Mouse (Mus musculus) liver, postnatal 0 days (tissue): Measurements from ENCODE around the gene Clpp. TPM values are rescaled to one million over a fixed set of nuclear protein-coding genes. Genes with fewer than 3 reads are reported as not detected.

ENCODE experiments used
- ATAC-seq: fragments of 200-750 bp; cut with Nextera tagmentation; 2 replicates; pipeline ENCODE4 v1.8.0; 2017; ENCODE audit warnings: mild to moderate bottlenecking, moderate library complexity
- DNase-seq: peaks from one replicate; pipeline ENCODE4 v3.0.0-alpha.2; 2016
- H3K27ac ChIP-seq: fragments of 300-500 bp; sonication (generic); 2 replicates; pipeline ENCODE4 v1.5.1; 2014; ENCODE audit warnings: antibody characterized with exemption, moderate library complexity, mild to moderate bottlenecking, low read depth
- H3K27me3 ChIP-seq: fragments of 300-500 bp; sonication (generic); 2 replicates; pipeline ENCODE4 v1.6.1; 2014; ENCODE audit warnings: low read length, control low read depth, mixed read lengths; ENCODE audit not compliant: insufficient read depth
- H3K36me3 ChIP-seq: fragments of 300-500 bp; sonication (generic); replicated peaks from 2 replicates; pipeline ENCODE4 v1.6.1; 2014; ENCODE audit warnings: mild to moderate bottlenecking, control low read depth, low read length, moderate library complexity, mixed read lengths; ENCODE audit not compliant: insufficient read depth
- H3K4me1 ChIP-seq: fragments of 300-500 bp; sonication (generic); 2 replicates; pipeline ENCODE4 v1.6.1; 2014; ENCODE audit warnings: antibody characterized with exemption, mild to moderate bottlenecking, control low read depth; ENCODE audit not compliant: insufficient read depth
- H3K4me2 ChIP-seq: fragments of 300-500 bp; sonication (generic); 2 replicates; pipeline ENCODE4 v1.6.1; 2014; ENCODE audit warnings: low read depth, mild to moderate bottlenecking, low read length, moderate library complexity, mixed read lengths
- H3K4me3 ChIP-seq: fragments of 300-500 bp; sonication (generic); 2 replicates; pipeline ENCODE4 v1.5.1; 2014; ENCODE audit warnings: low read depth, low read length
- H3K9ac ChIP-seq: fragments of 300-500 bp; sonication (generic); replicated peaks from 2 replicates; pipeline ENCODE4 v1.6.1; 2014; ENCODE audit warnings: mild to moderate bottlenecking, moderate library complexity
- H3K9me3 ChIP-seq: fragments of 300-500 bp; sonication (generic); 2 replicates; pipeline ENCODE4 v1.6.1; 2016; ENCODE audit warnings: mild to moderate bottlenecking, control low read depth, low read length, mixed read lengths
- CTCF ChIP-seq: sonication (generic); IDR thresholded peaks from 2 replicates; pipeline ENCODE4 v1.5.1; 2016; ENCODE audit warnings: antibody characterized with exemption, low read depth
- EP300 ChIP-seq: IDR thresholded peaks from 2 replicates; pipeline ENCODE4 v1.6.1; 2016; ENCODE audit warnings: antibody characterized with exemption, low read depth, mild to moderate bottlenecking
- WGBS: fragments of 180-500 bp; shearing (Covaris S2); extraction: QIAGEN DNeasy Blood & Tissue Kit; methylation state at CpG from one replicate; pipeline ENCODE4 v1.1.7; 2014; ENCODE audit not compliant: insufficient replicate concordance; 5-methylcytosine and 5-hydroxymethylcytosine counted together
- polyA plus RNA-seq: library from polyadenylated mRNA; unstranded; fragments of >200 nt; fragmentation: Nextera tagmentation; extraction: Ambion mirVana; gene quantifications from 2 replicates; pipeline ENCODE4 v1.2.1, GENCODE M21; 2015

Clpp gene
- polyA plus RNA-seq, 1 experiment from 2014 or later: 68.2 TPM

DNA sequence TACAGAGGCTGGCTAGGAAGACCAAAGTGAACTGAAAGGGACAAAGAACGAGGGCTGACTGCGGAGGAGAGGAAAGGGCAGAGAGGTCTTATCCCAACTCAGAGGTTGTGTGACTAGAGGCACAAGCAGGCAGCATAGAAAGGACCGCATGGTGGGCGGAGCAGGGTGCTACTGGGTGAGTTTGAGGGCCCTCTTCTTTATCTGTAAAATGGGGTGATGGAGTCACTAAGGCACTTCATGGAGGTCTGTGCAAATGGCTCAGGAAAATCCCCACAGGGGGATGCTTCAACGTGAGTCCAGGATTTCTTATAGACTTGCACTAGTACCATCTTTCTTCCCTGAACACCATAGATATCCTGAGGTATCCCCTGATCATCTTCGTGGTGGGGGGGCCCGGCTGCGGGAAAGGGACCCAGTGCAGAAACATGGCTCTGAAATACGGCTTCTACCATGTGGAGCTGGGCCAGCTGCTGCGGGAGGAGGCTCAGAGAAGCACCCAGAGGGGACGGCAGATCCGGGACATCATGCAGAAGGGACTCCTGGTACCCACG, 22.2 kb downstream of the Clpp start:
- peaks cover 19% of the 10 kb centered on the region for H3K4me1 ChIP-seq
- TF ChIP-seq EP300 (no peak), CTCF (no peak)
- peaks cover 22% of the 10 kb centered on the region for H3K36me3 ChIP-seq
- H3K9ac ChIP-seq: peak overlapping the region; percentile 69
- WGBS: 71% methylated on average over 13 of the region's 13 CpGs
- peak overlapping the region; percentile 68 for H3K4me3 ChIP-seq
- ATAC-seq: no peak
- peak overlapping the region; percentile 99 for H3K4me2 ChIP-seq
- peak overlapping the region; percentile 64 for H3K27ac ChIP-seq
- no peaks in the 10 kb centered on the region for H3K27me3 ChIP-seq
- H3K9me3 ChIP-seq: no peaks in the 10 kb centered on the region
- no peak for DNase-seq

DNA sequence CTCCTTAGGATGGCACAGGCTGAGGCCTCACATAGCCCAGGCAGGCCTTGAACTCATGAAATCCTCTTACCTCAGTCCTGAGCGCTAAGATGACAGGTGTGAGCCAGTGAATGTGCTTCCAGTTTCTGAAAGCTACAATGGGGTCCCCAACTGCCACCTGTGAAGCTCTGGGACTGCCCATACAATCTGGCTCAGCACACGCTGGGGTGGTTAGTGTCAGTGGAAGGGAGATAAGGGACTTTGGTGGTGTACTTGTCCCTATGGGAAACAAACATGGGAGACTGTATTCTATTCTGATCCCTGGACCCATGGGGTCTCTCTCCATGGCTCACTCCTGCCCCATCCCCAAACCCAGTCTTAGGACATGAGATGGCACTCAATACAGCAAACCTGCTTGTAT, 29.6 kb downstream of the Clpp start:
- WGBS: 48% methylated on average over 2 of the region's 2 CpGs
- no peaks in the 10 kb centered on the region for H3K27me3 ChIP-seq
- no peak overlapping the region for H3K4me2 ChIP-seq
- TF ChIP-seq EP300 (peak; percentile 93), CTCF (no peak)
- H3K9ac ChIP-seq: no peak overlapping the region
- peak overlapping the region; percentile 71 for H3K27ac ChIP-seq
- H3K4me3 ChIP-seq: no peak overlapping the region
- no peaks in the 10 kb centered on the region for H3K4me1 ChIP-seq
- no peak for DNase-seq
- ATAC-seq: peak; percentile 83
- peaks cover 37% of the 10 kb centered on the region for H3K36me3 ChIP-seq
- H3K9me3 ChIP-seq: no peaks in the 10 kb centered on the region

DNA sequence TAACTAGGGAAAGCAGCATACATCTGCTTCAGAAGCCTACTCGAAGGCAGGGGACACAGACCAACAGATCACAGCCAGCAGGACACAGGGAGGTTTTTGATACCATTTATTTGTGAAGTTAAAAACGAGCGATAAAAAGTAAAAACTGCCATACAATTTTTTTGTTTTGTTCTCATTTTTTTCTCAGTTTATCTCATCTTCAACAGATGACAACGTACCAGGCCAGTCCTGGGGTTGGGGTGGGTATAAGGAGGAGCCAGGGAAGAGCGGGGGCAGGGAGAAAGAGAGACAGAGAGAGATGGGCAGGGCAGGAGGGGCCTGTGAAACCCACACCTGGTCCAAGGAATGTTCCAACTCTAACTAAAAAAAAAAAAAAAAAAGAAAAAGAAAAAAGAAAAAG, 30.9 kb downstream of the Clpp start:
- no peaks in the 10 kb centered on the region for H3K4me1 ChIP-seq
- no peak for DNase-seq
- peak overlapping the region; percentile 71 for H3K27ac ChIP-seq
- H3K27me3 ChIP-seq: no peaks in the 10 kb centered on the region
- H3K4me3 ChIP-seq: no peak overlapping the region
- H3K9ac ChIP-seq: no peak overlapping the region
- TF ChIP-seq CTCF (no peak), EP300 (peak; percentile 76)
- 61% methylated on average over 5 of the region's 5 CpGs for WGBS
- H3K9me3 ChIP-seq: no peaks in the 10 kb centered on the region
- H3K36me3 ChIP-seq: peaks cover 49% of the 10 kb centered on the region
- H3K4me2 ChIP-seq: no peak overlapping the region
- peak; percentile 37 for ATAC-seq

DNA sequence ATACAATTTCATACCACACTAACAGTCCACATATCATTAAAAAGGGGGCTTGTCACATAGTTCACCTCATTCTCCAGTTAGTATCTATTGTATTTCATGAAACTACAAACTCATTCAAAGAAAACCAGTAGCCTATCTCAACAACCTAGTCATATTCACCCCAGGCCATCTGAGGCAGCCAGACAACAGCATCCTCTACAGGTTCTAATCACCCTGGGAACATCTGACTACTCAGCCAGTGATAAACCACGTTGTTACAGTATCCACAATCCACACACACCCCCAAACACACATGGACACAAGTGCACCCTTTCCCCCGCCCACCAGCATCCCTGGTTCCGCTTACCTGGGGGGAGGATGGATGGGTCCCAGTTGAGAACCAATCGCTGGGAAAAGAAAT, 37.4 kb downstream of the Clpp start:
- H3K4me3 ChIP-seq: no peak overlapping the region
- ATAC-seq (no peak), DNase-seq (no peak)
- no peak overlapping the region for H3K27ac ChIP-seq
- no peak for TF ChIP-seq CTCF
- peak; percentile 69 for TF ChIP-seq EP300
- H3K9ac ChIP-seq: 0 out of 2 replicates have a peak overlapping the region, but pooled peaks have one; percentile 16
- H3K27me3 ChIP-seq: no peaks in the 10 kb centered on the region
- H3K36me3 ChIP-seq: peaks cover 61% of the 10 kb centered on the region
- H3K4me2 ChIP-seq: no peak overlapping the region
- H3K9me3 ChIP-seq: no peaks in the 10 kb centered on the region
- 76% methylated on average over 4 of the region's 4 CpGs for WGBS
- H3K4me1 ChIP-seq: peaks cover 19% of the 10 kb centered on the region

DNA sequence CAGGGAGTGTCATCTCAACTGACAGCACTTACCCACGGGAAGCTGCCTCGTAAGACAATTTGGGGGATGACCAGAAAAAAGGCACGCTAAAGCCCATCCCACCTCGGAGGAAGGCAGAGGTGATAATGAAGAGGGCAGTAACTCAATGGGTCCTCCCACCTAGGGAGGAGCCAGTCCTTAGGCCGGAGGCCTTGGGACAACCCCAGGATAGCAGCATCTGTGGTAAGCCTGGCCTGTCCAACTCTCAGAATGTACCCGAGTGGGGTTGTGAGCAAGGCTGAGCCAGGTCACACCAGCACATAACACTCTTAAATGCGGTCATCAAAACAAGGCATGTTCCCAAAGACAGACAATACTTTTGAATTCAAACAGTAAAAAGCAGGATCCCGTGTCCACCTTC, 39.6 kb downstream of the Clpp start:
- Histone ChIP-seq H3K27ac (no peak overlapping the region), H3K27me3 (no peaks in the 10 kb centered on the region), H3K4me2 (peak overlapping the region; percentile 87), H3K9me3 (no peaks in the 10 kb centered on the region), H3K9ac (peak overlapping the region; percentile 97), H3K36me3 (peaks cover 39% of the 10 kb centered on the region), H3K4me1 (peaks cover 22% of the 10 kb centered on the region), H3K4me3 (peak overlapping the region; percentile 72)
- WGBS: 19% methylated on average over 8 of the region's 8 CpGs
- TF ChIP-seq EP300: no peak
- TF ChIP-seq CTCF: no peak
- DNase-seq (no peak), ATAC-seq (no peak)

DNA sequence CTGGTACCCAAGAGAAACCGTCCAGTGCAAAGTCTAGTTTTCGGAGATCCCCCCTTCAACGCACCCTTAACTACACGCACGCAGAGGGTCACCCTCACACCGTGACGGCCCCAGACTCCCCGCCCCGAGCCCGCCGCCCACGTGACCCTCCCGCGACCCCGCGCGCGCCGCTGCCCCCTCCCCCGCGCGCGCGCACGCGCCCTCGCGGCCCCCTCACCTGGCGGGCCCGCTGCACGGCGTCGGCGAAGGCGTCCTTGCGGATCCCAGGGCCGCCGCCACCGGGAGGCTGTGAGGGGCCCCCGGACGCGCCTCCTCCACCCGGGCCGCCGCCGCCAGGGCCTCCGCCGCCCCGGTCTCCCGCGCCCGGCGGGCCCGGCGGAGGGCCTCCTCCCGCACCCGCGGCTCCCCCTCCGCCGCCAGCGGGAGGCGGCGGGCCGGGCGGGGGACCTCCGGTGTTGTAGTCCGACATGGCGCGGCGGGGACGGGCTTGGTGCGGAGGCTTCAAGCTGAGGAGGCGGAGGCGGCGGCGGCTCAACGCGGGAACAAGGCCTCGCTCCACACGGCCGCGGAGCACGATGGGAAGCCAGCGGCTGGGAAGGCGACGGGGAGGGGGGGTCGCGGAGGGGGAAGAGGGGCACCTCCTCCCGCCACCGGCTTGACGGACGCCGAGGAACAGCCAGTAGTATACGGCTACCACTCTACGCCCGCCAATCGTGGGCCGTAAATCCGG, 41.0 kb downstream of the Clpp start, which contains the start of gene Khsrp:
Gene Khsrp, minus strand, starts transcription at position 592 of the 730 bp plus-strand sequence.
- Histone ChIP-seq H3K36me3 (peaks cover 25% of the 10 kb centered on the region), H3K4me3 (peak within 1 kb of the TSS; percentile 72), H3K9ac (peak within 1 kb of the TSS; percentile 97), H3K9me3 (no peaks in the 10 kb centered on the region), H3K27ac (peak within 1 kb of the TSS; percentile 94), H3K4me1 (peaks cover 22% of the 10 kb centered on the region), H3K4me2 (peak within 1 kb of the TSS; percentile 87), H3K27me3 (no peaks in the 10 kb centered on the region)
- ATAC-seq (no peak), DNase-seq (peak; percentile 61)
- TF ChIP-seq EP300 (no peak), CTCF (no peak)
- WGBS: under 1% methylated on average over 61 of the region's 99 CpGs
